Mouse (Mus musculus) cerebellum, adult 2 months (tissue): ENCODE data around the gene Sf3b3.
"Not testable (repeated sequence)": the region's sequence is repeated elsewhere in the genome, so short reads cannot be mapped to it uniquely, and the experiment has no call there.

Experiments used
- CTCF ChIP-seq: fragments of 200-500 bp; IDR thresholded peaks from 2 replicates; pipeline ENCODE4 v1.5.1; 2011; ENCODE audit warnings: low read depth, mild to moderate bottlenecking, control low read depth, low read length, moderate library complexity, borderline replicate concordance; ENCODE audit not compliant: insufficient read depth
- POLR2A ChIP-seq: fragments of 200-500 bp; IDR thresholded peaks from 2 replicates; pipeline ENCODE4 v1.6.1; 2011; ENCODE audit warnings: low read length, control low read depth, borderline replicate concordance; ENCODE audit not compliant: insufficient read depth

GRCm38 (mm10) chr8:110786501-110786900, 60.1 kb downstream of the Sf3b3 start:
- not testable (repeated sequence) for TF ChIP-seq POLR2A, CTCF
